Mouse (Mus musculus) thymus, postnatal 36 days (tissue): ENCODE measurements around the gene Cacna2d4.

ENCODE experiments used
- DNase-seq, 2 experiments: peaks; one replicate each; pipeline ENCODE4 v3.0.0; 2022; ENCODE audit warnings: mixed read lengths in 2 of 2

Cacna2d4 gene

GRCm38 (mm10) chr6:119224451-119225195 lies 11.7 kb upstream of the Cacna2d4 start:
- DNase-seq: no peak

- no peak for DNase-seq
Measured at GRCm38 (mm10) chr6:119225226-119225625, 11.1 kb upstream of the Cacna2d4 start.

GRCm38 (mm10) chr6:119225731-119226130 lies 10.6 kb upstream of the Cacna2d4 start:
- no peak for DNase-seq

GRCm38 (mm10) chr6:119227001-119227400 lies 9.3 kb upstream of the Cacna2d4 start:
- DNase-seq: no peak

- no peak for DNase-seq
Measured at GRCm38 (mm10) chr6:119228861-119229603, 7.3 kb upstream of the Cacna2d4 start.

GRCm38 (mm10) chr6:119233066-119233465 lies 3.3 kb upstream of the Cacna2d4 start:
- DNase-seq: no peak

GRCm38 (mm10) chr6:119235441-119235840 lies 885 bp upstream of the Cacna2d4 start:
- no peak for DNase-seq

GRCm38 (mm10) chr6:119237427-119237989 lies 1.2 kb downstream of the Cacna2d4 start:
- no peak for DNase-seq

GRCm38 (mm10) chr6:119239341-119240005 lies 3.1 kb downstream of the Cacna2d4 start:
- DNase-seq: no peak

GRCm38 (mm10) chr6:119240256-119240655 lies 3.9 kb downstream of the Cacna2d4 start:
- DNase-seq: no peak

GRCm38 (mm10) chr6:119240871-119241705 lies 4.8 kb downstream of the Cacna2d4 start:
- no peak for DNase-seq

GRCm38 (mm10) chr6:119246082-119246481 lies 9.8 kb downstream of the Cacna2d4 start:
- no peak for DNase-seq

- DNase-seq: no peak
Measured at GRCm38 (mm10) chr6:119248578-119248977, 12.3 kb downstream of the Cacna2d4 start.

- no peak for DNase-seq
Measured at GRCm38 (mm10) chr6:119249726-119250125, 13.4 kb downstream of the Cacna2d4 start.

GRCm38 (mm10) chr6:119251704-119252103 lies 15.4 kb downstream of the Cacna2d4 start:
- no peak for DNase-seq

GRCm38 (mm10) chr6:119276713-119277112 lies 40.4 kb downstream of the Cacna2d4 start:
- no peak for DNase-seq

GRCm38 (mm10) chr6:119280761-119281160 lies 44.4 kb downstream of the Cacna2d4 start:
- DNase-seq: no peak

- DNase-seq: no peak
Measured at GRCm38 (mm10) chr6:119301310-119301709, 65.0 kb downstream of the Cacna2d4 start.

GRCm38 (mm10) chr6:119303331-119303730 lies 67.0 kb downstream of the Cacna2d4 start:
- no peak for DNase-seq

GRCm38 (mm10) chr6:119307867-119308413 lies 71.6 kb downstream of the Cacna2d4 start:
- no peak for DNase-seq

GRCm38 (mm10) chr6:119310176-119310575 lies 73.8 kb downstream of the Cacna2d4 start:
- no peak for DNase-seq

- no peak for DNase-seq
Measured at GRCm38 (mm10) chr6:119312381-119312780, 76.1 kb downstream of the Cacna2d4 start.
